Mouse (Mus musculus) embryonic facial prominence, embryonic 12.5 days (tissue): ENCODE measurements at regions not wholly inside any gene's neighbourhood (a gene's known extent, or its start where the extent isn't known, plus 50 kb on each side); places are given as distances from the start of the nearest gene placed in this dataset.

ENCODE experiments used
- ATAC-seq: fragments of 200-750 bp; cut with Nextera tagmentation; 2 replicates; pipeline ENCODE4 v1.8.0; 2017; ENCODE audit not compliant: insufficient number of reproducible peaks, insufficient read depth, low FRiP score, low TSS enrichment
- H3K27ac ChIP-seq: fragments of 300-500 bp; sonication (generic); 2 replicates; pipeline ENCODE4 v1.5.1; 2016; ENCODE audit warnings: mild to moderate bottlenecking
- H3K27me3 ChIP-seq: fragments of 300-500 bp; sonication (generic); 2 replicates; pipeline ENCODE4 v1.6.1; 2016; ENCODE audit warnings: mild to moderate bottlenecking, moderate library complexity
- H3K36me3 ChIP-seq: fragments of 300-500 bp; sonication (generic); 2 replicates; pipeline ENCODE4 v1.6.1; 2016; ENCODE audit warnings: mild to moderate bottlenecking
- H3K4me1 ChIP-seq: fragments of 300-500 bp; sonication (generic); 2 replicates; pipeline ENCODE4 v1.6.1; 2016
- H3K4me2 ChIP-seq: fragments of 300-500 bp; sonication (generic); replicated peaks from 2 replicates; pipeline ENCODE4 v1.6.1; 2016; ENCODE audit warnings: mild to moderate bottlenecking, moderate library complexity
- H3K4me3 ChIP-seq: fragments of 300-500 bp; sonication (generic); 2 replicates; pipeline ENCODE4 v1.5.1; 2016; ENCODE audit warnings: mild to moderate bottlenecking
- H3K9ac ChIP-seq: fragments of 300-500 bp; sonication (generic); 2 replicates; pipeline ENCODE4 v1.6.1; 2016; ENCODE audit warnings: mild to moderate bottlenecking, moderate library complexity
- H3K9me3 ChIP-seq: fragments of 300-500 bp; sonication (generic); 2 replicates; pipeline ENCODE4 v1.6.1; 2016; ENCODE audit warnings: mild to moderate bottlenecking, moderate library complexity
- WGBS: fragments of 180-500 bp; shearing (Covaris S2); methylation state at CpG from one replicate; pipeline ENCODE4 v1.1.7; 2016; 5-methylcytosine and 5-hydroxymethylcytosine counted together

DNA sequence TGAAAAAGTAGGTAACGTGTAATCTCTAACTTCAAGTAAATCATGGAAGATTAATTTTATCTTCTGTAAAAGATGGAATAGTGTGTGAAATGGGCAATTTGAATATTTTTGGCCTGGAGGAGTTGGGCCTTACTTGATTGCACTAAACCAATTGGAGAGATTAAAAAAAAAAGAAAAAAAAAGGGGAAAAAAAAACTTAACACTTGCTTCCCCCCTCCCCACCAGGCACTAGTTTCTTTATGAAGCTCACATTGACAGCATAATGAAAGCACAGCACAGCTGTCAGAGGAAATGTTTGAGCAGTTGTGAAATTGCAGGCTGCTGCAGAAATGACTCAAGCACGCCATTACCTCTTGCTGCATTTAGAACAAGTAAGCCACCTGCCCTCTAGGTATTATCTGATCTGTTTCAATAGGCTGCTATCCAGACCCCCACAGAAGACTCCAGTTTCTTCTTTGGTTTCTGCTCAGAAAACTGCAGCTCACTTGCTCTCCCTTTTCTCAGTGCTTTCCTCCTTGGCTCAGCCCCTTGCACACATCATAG lies 297.9 kb downstream of the D3Ertd751e start:
- Histone ChIP-seq H3K9me3 (no peaks in the 10 kb centered on the region), H3K27ac (no peak overlapping the region), H3K27me3 (no peaks in the 10 kb centered on the region), H3K4me1 (no peaks in the 10 kb centered on the region), H3K4me3 (no peak overlapping the region), H3K9ac (no peak overlapping the region), H3K36me3 (no peaks in the 10 kb centered on the region), H3K4me2 (no peak overlapping the region)
- no peak for ATAC-seq
- WGBS, result 64% methylated on average over 2 of the region's 2 CpGs

- ATAC-seq, result no peak
- no peaks in the 10 kb centered on the region for H3K9me3 ChIP-seq
- H3K27ac ChIP-seq, result no peak overlapping the region
- H3K4me2 ChIP-seq, result no peak overlapping the region
- no peak overlapping the region for H3K4me3 ChIP-seq
- no peaks in the 10 kb centered on the region for H3K36me3 ChIP-seq
- WGBS, result 88% methylated on average over 2 of the region's 2 CpGs
- no peaks in the 10 kb centered on the region for H3K4me1 ChIP-seq
- H3K27me3 ChIP-seq, result no peaks in the 10 kb centered on the region
- H3K9ac ChIP-seq, result no peak overlapping the region
Observed at GRCm38 (mm10) chr3:42040959-42041358, 298.5 kb downstream of the D3Ertd751e start.

- Histone ChIP-seq H3K36me3 (no peaks in the 10 kb centered on the region), H3K27ac (no peak overlapping the region), H3K4me2 (no peak overlapping the region), H3K27me3 (no peaks in the 10 kb centered on the region), H3K9me3 (no peaks in the 10 kb centered on the region), H3K4me3 (no peak overlapping the region), H3K4me1 (no peaks in the 10 kb centered on the region), H3K9ac (no peak overlapping the region)
- ATAC-seq, result no peak
- 88% methylated on average over 10 of the region's 10 CpGs for WGBS
Observed at GRCm38 (mm10) chr3:42057286-42057868, 315.0 kb downstream of the D3Ertd751e start.

- H3K27ac ChIP-seq, result no peak overlapping the region
- H3K27me3 ChIP-seq, result no peaks in the 10 kb centered on the region
- H3K36me3 ChIP-seq, result no peaks in the 10 kb centered on the region
- H3K9ac ChIP-seq, result no peak overlapping the region
- H3K4me2 ChIP-seq, result no peak overlapping the region
- H3K9me3 ChIP-seq, result no peaks in the 10 kb centered on the region
- WGBS, result 40% methylated on average over 7 of the region's 7 CpGs
- H3K4me3 ChIP-seq, result no peak overlapping the region
- 0 out of 2 replicates have a peak, but pooled peaks cover 5% of the 10 kb centered on the region for H3K4me1 ChIP-seq
- no peak for ATAC-seq
Observed at GRCm38 (mm10) chr3:42065093-42065935, 322.9 kb downstream of the D3Ertd751e start.

DNA sequence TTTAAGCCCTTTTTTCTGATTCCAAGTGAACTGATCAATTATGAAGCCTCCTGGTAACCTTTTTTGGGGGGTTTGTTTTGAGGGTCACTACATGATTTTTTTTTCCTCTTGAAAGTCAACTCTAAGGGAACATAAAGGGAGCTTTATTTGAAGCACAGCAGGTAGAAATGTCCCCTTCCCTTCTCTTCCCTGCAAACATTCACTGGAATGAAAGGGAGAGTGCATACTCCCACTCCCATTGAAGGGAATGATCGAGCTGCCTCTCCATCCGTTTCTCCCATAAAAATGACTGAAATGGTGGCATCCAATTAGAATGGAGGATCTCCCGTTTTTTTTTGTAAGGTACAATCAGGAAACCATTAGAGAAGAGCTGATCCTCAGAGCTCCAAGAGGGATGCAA lies 323.6 kb downstream of the D3Ertd751e start:
- Histone ChIP-seq H3K4me2 (no peak overlapping the region), H3K27me3 (no peaks in the 10 kb centered on the region), H3K27ac (no peak overlapping the region), H3K9me3 (no peaks in the 10 kb centered on the region), H3K4me3 (no peak overlapping the region), H3K36me3 (no peaks in the 10 kb centered on the region), H3K9ac (no peak overlapping the region), H3K4me1 (0 out of 2 replicates have a peak, but pooled peaks cover 5% of the 10 kb centered on the region)
- no peak for ATAC-seq
- WGBS, result 37% methylated on average over 3 of the region's 3 CpGs

- 84% methylated on average over 5 of the region's 5 CpGs for WGBS
- Histone ChIP-seq H3K27ac (no peak overlapping the region), H3K27me3 (no peaks in the 10 kb centered on the region), H3K9me3 (no peaks in the 10 kb centered on the region), H3K4me2 (no peak overlapping the region), H3K4me3 (no peak overlapping the region), H3K4me1 (0 out of 2 replicates have a peak, but pooled peaks cover 5% of the 10 kb centered on the region), H3K9ac (no peak overlapping the region), H3K36me3 (no peaks in the 10 kb centered on the region)
- ATAC-seq, result no peak
Observed at GRCm38 (mm10) chr3:42067036-42067435, 324.6 kb downstream of the D3Ertd751e start.

DNA sequence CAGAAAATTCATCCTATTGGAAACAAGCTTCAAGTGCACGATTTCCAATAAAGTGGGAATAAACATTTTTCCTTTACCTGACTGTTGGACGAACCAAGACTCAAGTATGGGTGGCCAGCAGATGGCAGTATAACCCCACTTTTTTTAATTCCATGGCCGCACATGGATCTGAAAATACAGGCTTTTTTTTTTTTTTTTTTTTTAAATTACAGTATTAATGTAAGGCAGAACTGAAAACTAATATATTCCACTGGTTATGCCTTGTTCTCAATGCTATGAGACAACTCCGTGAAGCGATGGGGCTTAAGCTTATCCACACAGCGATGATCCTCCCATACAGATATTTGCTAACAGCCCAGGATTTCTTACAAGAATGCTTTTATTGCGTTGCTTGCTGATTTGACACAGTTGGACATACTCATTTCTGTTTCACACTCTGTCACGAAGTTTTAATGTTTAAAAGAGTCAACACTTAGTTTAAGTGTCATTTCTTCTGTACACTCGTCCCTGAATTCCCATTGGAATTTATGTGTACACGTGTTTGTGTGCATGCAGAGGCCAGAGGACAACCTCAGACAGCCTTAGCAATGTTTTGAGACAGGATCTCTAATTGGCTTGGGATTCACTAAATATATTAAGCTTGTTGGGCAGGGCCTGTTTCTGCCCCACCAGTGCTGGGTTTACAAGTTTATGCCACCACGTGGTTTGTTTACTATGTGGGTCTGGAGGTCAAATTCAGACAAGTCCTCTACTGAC lies 332.3 kb downstream of the D3Ertd751e start:
- H3K4me1 ChIP-seq, result no peaks in the 10 kb centered on the region
- H3K27me3 ChIP-seq, result no peaks in the 10 kb centered on the region
- H3K27ac ChIP-seq, result no peak overlapping the region
- H3K9me3 ChIP-seq, result no peaks in the 10 kb centered on the region
- no peak overlapping the region for H3K4me2 ChIP-seq
- 46% methylated on average over 11 of the region's 11 CpGs for WGBS
- no peak overlapping the region for H3K4me3 ChIP-seq
- H3K9ac ChIP-seq, result no peak overlapping the region
- ATAC-seq, result no peak
- H3K36me3 ChIP-seq, result no peaks in the 10 kb centered on the region

DNA sequence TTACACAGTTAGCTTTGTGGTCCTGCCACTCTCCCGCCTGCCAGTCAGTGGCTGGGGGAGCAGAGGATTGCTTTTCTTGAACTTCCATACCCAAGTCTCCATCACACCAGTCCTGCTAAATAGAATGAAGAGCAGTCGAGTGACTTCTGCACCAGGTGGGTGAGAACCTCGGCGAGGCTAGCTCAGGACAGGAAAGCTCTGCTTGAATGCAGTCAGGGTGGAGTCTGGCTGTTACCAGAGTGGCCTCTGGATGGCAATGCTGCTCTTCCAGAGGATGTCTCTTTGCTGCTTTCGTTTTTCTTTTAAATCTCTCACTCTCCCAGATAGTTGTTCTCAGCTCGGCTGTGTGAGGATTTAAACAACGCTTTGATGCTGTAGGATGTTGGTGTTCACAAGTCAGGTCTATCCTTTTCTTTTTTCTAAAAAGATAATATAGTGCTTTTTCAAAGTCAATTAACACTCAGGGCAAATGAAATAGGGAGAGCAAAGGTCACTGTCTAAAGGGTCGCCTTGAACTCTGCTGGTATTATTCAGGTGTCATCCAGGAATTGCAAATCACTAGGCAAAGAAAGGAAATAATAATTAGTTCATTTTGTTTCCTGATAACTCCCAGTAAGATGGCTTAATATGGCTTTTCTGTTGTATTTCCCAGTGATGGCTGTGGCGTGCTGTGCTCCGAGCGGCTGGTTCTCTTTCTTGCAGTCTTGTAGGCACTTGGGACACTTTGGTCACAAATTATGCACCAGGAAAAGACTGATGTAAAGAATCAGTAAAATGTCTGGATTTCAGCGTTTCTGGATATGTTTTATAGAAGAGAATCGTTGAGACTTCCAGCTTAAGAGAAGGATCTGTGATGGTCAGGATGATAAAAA lies 368.8 kb downstream of the D3Ertd751e start:
- no peaks in the 10 kb centered on the region for H3K36me3 ChIP-seq
- H3K4me1 ChIP-seq, result no peaks in the 10 kb centered on the region
- WGBS, result 42% methylated on average over 13 of the region's 13 CpGs
- H3K4me3 ChIP-seq, result no peak overlapping the region
- H3K27me3 ChIP-seq, result no peaks in the 10 kb centered on the region
- H3K4me2 ChIP-seq, result no peak overlapping the region
- H3K27ac ChIP-seq, result no peak overlapping the region
- H3K9me3 ChIP-seq, result no peaks in the 10 kb centered on the region
- H3K9ac ChIP-seq, result no peak overlapping the region
- peak; percentile 64; the same call in 1 of the 2 replicates for ATAC-seq

- Histone ChIP-seq H3K4me2 (no peak overlapping the region), H3K4me1 (no peaks in the 10 kb centered on the region), H3K9me3 (no peaks in the 10 kb centered on the region), H3K36me3 (no peaks in the 10 kb centered on the region), H3K27me3 (no peaks in the 10 kb centered on the region), H3K9ac (no peak overlapping the region), H3K27ac (no peak overlapping the region), H3K4me3 (no peak overlapping the region)
- WGBS, result 88% methylated on average over 3 of the region's 3 CpGs
- no peak for ATAC-seq
Observed at GRCm38 (mm10) chr3:42129821-42130560, 387.6 kb downstream of the D3Ertd751e start.

DNA sequence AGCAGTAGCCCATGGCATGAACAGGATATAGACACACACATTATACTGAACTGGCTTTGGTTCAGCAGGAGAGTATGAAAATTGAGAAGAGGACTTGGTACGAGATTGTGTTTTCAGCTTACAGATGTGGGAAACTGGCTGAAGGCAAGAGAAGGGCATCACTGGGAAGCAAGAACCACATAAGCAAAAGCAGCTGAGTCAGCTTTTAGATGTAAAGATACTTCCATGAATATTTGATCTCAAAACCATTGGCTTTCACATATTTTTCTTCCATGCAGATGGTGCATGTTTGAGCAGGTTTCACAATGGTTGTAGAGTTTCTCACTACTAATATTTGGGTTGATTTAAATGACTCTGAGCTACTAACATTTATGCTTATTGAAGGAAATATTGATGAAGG lies 389.9 kb downstream of the D3Ertd751e start:
- H3K36me3 ChIP-seq, result no peaks in the 10 kb centered on the region
- no peak overlapping the region for H3K4me3 ChIP-seq
- H3K4me2 ChIP-seq, result no peak overlapping the region
- H3K9ac ChIP-seq, result no peak overlapping the region
- no peaks in the 10 kb centered on the region for H3K27me3 ChIP-seq
- no peaks in the 10 kb centered on the region for H3K9me3 ChIP-seq
- H3K4me1 ChIP-seq, result no peaks in the 10 kb centered on the region
- no peak overlapping the region for H3K27ac ChIP-seq
- no peak for ATAC-seq
- 85% methylated on average over 1 of the region's 1 CpGs for WGBS
